Mouse (Mus musculus) ES-E14 (cell line): ENCODE measurements at regions not wholly inside any gene's neighbourhood (a gene's known extent, or its start where the extent isn't known, plus 50 kb on each side); places are given as distances from the start of the nearest gene placed in this dataset.

Experiments used
- CHD2 ChIP-seq: IDR thresholded peaks from 2 replicates; pipeline ENCODE4 v1.6.1; 2014; ENCODE audit warnings: mild to moderate bottlenecking, low read depth, low read length, inconsistent platforms
- HCFC1 ChIP-seq: IDR thresholded peaks from 2 replicates; pipeline ENCODE4 v1.6.1; 2012; ENCODE audit warnings: low read length, inconsistent platforms, borderline replicate concordance; ENCODE audit not compliant: insufficient read depth
- ZC3H11A ChIP-seq: IDR thresholded peaks from 2 replicates; pipeline ENCODE4 v1.6.1; 2012; ENCODE audit warnings: low read depth, mild to moderate bottlenecking, inconsistent platforms, low read length, borderline replicate concordance
- ZNF384 ChIP-seq: IDR thresholded peaks from 2 replicates; pipeline ENCODE4 v1.6.1; 2012; ENCODE audit warnings: low read depth, low read length, inconsistent platforms

DNA sequence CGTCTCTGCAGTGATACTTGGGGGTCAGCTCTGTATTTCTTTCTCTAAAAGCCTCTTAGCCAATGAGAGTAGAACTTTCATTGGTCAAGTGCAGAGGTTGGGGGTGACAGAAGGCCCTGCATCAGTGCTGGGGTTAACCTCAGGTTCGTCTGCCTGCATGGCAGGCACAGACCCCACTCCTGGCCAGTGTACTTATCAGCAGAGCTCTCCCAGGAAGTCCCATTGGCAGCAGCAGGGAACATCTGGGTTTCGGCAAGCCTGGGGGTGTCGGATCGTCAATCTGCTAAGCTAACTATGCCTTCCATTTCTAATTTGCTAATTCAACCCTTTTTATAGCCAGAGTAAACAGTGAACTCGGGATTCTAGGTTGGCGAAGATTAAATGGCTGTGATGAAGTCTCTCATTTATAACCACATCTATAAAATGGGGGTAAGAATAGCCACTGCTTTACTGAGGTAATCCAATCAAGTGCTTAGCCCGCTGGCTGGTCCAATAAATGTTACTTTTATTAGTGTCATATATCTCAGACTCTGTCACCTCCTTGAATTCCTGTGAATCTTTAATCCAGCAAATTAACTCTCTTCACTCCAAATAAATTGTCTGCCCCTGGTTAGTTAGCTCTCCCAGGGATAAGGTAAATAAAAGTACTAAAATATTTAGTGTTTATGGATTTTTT, 135.5 kb upstream of the Mrps10 start:
- no peak for TF ChIP-seq ZNF384
- TF ChIP-seq CHD2 = no peak
- no peak for TF ChIP-seq ZC3H11A
- no peak for TF ChIP-seq HCFC1
